In genomic region chr9:72125442-72125841, GRCm38 (mm10) we compare ENCODE assay signal across 23 mouse cellular contexts. TPM values are rescaled to one million over a fixed set of nuclear protein-coding genes. Genes with fewer than 3 reads are reported as not detected.
A peak's percentile ranks its signal among the peaks of the same experiment; 100 is the strongest.
DNase-seq lines count a peak whose midpoint lies in the region; ATAC-seq and TF ChIP-seq lines count a peak whose summit lies in the region.
"Had no signal": no experiment of that assay in that cellular context is flagged by ENCODE, and none has a peak within 500 bp of the region (broad histone marks: within the 10 kb centered on the region; RNA-seq: fewer than 3 reads in every experiment).

No protein-coding gene starts in this region.

- 84% methylated on average over 1 of the region's 1 CpGs for WGBS in kidney, embryonic 15.5 days

- no peaks in the 10 kb centered on the region for H3K4me1 ChIP-seq in kidney, embryonic 15.5 days
- H3K4me1 ChIP-seq: forebrain, embryonic 13.5 days; hindbrain, embryonic 12.5 days; liver, embryonic 15.5 days had no signal

- no peak overlapping the region for H3K4me3 ChIP-seq in gastrocnemius, adult 2 months
- no peak overlapping the region for H3K4me3 ChIP-seq in kidney, embryonic 15.5 days (replicated peaks)
- H3K4me3 ChIP-seq: forebrain, embryonic 13.5 days; hindbrain, embryonic 12.5 days; left cerebral cortex, adult 2 months; limb, embryonic 10.5 days; liver, embryonic 15.5 days had no signal

- H3K27ac ChIP-seq in gastrocnemius, adult 2 months: peak overlapping the region; percentile 70
- H3K27ac ChIP-seq in kidney, embryonic 15.5 days: no peak overlapping the region
- H3K27ac ChIP-seq: forebrain, embryonic 13.5 days; hindbrain, embryonic 12.5 days; left cerebral cortex, adult 2 months; limb, embryonic 10.5 days; liver, embryonic 15.5 days; macrophage had no signal

- H3K36me3 ChIP-seq in kidney, embryonic 15.5 days: no peaks in the 10 kb centered on the region
- H3K36me3 ChIP-seq: hindbrain, embryonic 12.5 days; limb, embryonic 10.5 days; liver, embryonic 15.5 days had no signal

- H3K4me2 ChIP-seq in kidney, embryonic 15.5 days: no peak overlapping the region
- H3K4me2 ChIP-seq: forebrain, embryonic 13.5 days; heart, embryonic 11.5 days; hindbrain, embryonic 12.5 days; liver, embryonic 15.5 days had no signal

- peak; percentile 24 for DNase-seq in gastrocnemius, adult 2 months
- DNase-seq in gastrocnemius, postnatal 25 days: no peak
- DNase-seq in cerebellum, adult 11-12 months: peak; percentile 78
- DNase-seq in cerebellum, adult 8-10 months: peak; percentile 67
- DNase-seq in cerebellum, postnatal 36 days: peak; percentile 58 to 73
- DNase-seq in heart, postnatal 36 days: no peak
- DNase-seq: adrenal gland, postnatal 10 days; heart, adult 11 months; heart, postnatal 10 days; kidney, adult 18-20 months; kidney, postnatal 10 days; liver; thymus, postnatal 14 days had no signal

- H3K27me3 ChIP-seq in kidney, embryonic 15.5 days: no peaks in the 10 kb centered on the region
- H3K27me3 ChIP-seq: forebrain, embryonic 13.5 days; hindbrain, embryonic 12.5 days had no signal

- H3K9ac ChIP-seq in kidney, embryonic 15.5 days: no peak overlapping the region
- H3K9ac ChIP-seq: forebrain, embryonic 13.5 days; hindbrain, embryonic 12.5 days; liver, embryonic 15.5 days had no signal

- TF ChIP-seq CTCF in gastrocnemius, adult 2 months (IDR thresholded peaks at IDR 0.05): no peak

- H3K9me3 ChIP-seq in kidney, embryonic 15.5 days (replicated peaks): no peaks in the 10 kb centered on the region
- H3K9me3 ChIP-seq: forebrain, embryonic 13.5 days; hindbrain, embryonic 12.5 days; limb, embryonic 10.5 days; liver, embryonic 15.5 days had no signal

- ATAC-seq in kidney, embryonic 15.5 days (replicated peaks; ENCODE audit: low FRiP score): no peak
- ATAC-seq: activated CD4-positive, CD25-positive, alpha-beta regulatory T cell, adult 4 months; forebrain, embryonic 13.5 days; midbrain, embryonic 16.5 days had no signal

- intact Hi-C loops in gastrocnemius, adult 2 months (cut with DNase I): no loop called here
- intact Hi-C loops in heart, postnatal 36 days (cut with DNase I): no loop called here

RNA-seq across cellular contexts. Expression of gene Tcf12, which starts 13.8 kb away (rescaled TPM):
- total RNA-seq in gastrocnemius, adult 2 months (2021): 10 to 100 TPM; 24.3 to 32.1 TPM
- 10 to 100 TPM; 25.1 to 25.9 TPM for total RNA-seq in gastrocnemius, postnatal 25 days (2021)
- total RNA-seq in heart, postnatal 36 days (2021): 10 to 100 TPM; 29.7 to 39.4 TPM
- 69.8 and 70.0 TPM in 2 replicates for polyA plus RNA-seq in kidney, embryonic 15.5 days (2015; fragmentation: Nextera tagmentation; extraction: Ambion mirVana)

Comparison
In these comparisons a context has a peak if more than half of its experiments do, and no peak if none do; other contexts are left out.
1. DNase-seq: peak in gastrocnemius, adult 2 months (single experiment), cerebellum, adult 11-12 months (single experiment), cerebellum, adult 8-10 months (single experiment) and cerebellum, postnatal 36 days (2 of 2); none in gastrocnemius, postnatal 25 days (single experiment) and heart, postnatal 36 days (0 of 2).